Mouse (Mus musculus): ENCODE measurements around the gene Fam107b.

DNA sequence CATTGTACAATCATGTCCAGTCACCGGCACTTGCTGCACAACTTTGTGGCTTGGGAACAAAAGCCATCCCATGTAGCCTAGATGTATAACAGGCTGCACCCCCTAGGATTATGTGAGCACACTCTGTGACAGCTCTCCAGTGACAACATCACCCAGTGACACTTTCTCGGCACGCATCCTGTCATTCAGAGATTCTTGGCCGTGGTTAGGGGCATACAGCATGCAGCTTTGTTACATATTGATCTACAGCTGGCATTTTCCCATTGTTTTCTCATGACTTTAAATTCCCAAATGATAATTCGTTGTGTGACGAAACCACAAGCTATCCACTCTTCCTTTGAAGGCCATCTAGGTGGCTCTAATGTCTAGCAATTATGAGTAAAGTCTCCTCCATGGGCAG, 58.8 kb downstream of the Fam107b start:
- TF ChIP-seq EP300 (IDR thresholded peaks at IDR 0.05; ENCODE audit: low read depth) (no peak), CTCF (IDR thresholded peaks at IDR 0.05; ENCODE audit: low read depth) (no peak)

Measured in liver, embryonic 14.5 days (tissue).